Mouse (Mus musculus): Measurements from ENCODE around the gene Tesk1.

Gene Tesk1

DNA sequence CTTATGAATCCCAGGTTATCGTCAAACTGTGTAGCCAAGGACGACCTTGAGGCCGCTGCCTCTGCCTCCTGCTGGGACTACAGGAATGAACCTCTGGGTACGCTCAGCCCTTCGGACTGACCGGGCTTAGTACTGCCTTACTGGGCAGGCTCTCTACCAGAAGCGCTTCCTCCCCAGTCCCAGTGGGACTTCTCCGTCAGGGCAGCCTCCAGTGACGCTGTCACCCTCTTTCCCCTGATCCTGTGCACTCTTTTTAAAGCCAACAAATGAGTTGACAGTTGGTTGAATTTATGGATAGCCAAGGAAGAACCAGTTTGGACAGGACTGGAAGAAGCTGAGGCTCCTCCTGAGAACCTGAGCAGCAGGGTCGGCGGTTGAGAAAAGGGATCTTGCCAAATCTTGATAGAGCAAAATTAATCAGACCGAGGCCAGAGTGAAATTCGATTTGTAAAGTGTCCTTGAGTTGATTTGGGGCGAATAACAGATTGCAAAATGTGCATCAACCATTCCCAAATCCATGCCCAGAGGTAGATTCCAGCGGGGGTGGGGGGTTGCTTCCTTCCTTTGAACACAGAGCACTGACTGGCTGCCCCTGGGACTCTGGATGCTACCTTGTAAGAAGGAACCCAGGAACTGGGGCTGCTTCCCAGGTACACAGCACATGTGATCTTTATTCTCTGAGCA lies 22.6 kb upstream of the Tesk1 start:
- in situ Hi-C loops (cut with MboI, MseI) = no loop called here

DNA sequence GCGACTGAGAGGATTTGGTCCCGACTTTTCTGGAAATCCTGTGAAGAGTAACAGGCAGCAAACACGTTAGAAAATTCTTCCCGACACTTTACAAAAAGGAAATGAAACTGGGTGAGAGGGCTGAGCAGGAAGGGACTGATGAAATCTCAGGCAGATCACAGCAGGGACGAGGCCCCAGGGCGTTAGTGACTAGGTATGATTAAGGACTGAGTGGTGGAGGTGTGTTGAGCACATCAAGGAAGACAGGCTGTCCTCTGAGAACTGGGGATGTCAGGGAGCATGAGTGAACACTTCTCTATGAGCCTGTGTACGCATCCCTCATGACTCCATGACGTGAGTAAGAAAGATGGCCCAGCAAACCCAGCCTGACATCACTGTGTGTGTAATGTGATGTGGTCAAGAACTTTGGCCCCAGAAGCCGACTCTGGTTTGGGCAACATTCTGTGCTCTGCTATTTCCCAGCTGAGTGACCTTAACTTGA lies 21.9 kb upstream of the Tesk1 start:
- in situ Hi-C loops (cut with MboI, MseI) = loop anchor here (5.0 to 10.0 kb wide), 3 partner anchors 158 to 363 kb away; partner anchors contain the start of gene Unc13b (in 1 of the 2)

DNA sequence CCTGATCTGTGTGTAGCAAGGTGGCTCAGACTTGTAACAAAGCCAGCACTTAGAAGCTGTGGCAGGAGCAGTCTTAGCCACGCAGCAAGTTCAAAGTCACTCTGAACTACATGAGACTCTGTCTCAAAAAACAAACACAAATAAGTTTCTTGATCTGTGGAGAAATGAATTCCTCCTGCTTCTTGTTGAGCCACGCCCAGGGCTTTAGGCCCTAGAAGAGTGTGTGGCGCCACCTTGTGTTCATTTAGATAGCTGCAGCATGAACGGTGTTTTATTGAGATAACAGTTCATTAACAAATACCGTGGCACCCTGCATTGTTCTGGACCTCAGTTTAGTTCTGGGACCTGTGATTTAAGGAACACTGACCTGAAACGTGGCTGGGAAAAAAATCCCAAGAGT lies 21.4 kb upstream of the Tesk1 start:
- in situ Hi-C loops (cut with MboI, MseI) = loop anchor here (5.0 to 10.0 kb wide), 3 partner anchors 158 to 363 kb away; partner anchors contain the start of gene Unc13b (in 1 of the 2)

DNA sequence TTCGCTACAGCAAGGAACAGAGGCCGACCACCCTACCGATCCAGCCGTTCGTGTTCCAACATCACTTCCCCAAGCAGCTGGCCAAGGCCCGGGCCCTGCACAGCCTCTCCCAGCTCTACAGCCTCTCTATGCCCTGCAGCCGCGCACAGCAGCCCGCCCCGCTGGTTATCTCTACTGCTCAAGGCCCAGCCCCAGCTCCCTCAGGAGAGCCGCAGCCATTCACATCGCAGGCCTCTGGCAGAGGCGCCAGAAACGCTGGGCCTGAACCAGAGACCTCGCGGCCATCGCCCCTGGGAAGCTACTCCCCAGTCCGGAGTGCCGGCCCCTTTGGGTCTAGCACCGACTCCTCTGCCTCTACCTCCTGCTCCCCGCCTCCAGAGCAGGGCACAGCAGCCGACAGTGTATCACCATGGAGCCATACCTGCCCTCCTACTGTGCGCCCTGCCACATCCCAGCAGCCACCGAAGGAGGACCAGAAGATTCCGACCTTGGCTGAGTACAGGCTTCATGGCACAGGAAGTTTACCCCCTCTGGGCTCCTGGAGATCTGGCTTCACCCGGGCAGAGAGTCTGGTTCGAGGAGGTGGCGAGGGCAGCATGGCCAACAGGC lies 20.0 kb upstream of the Tesk1 start:
- in situ Hi-C loops (cut with MboI, MseI) = loop anchor here (5.0 to 10.0 kb wide), 3 partner anchors 159 to 364 kb away; partner anchors contain the start of gene Unc13b (in 1 of the 2)

DNA sequence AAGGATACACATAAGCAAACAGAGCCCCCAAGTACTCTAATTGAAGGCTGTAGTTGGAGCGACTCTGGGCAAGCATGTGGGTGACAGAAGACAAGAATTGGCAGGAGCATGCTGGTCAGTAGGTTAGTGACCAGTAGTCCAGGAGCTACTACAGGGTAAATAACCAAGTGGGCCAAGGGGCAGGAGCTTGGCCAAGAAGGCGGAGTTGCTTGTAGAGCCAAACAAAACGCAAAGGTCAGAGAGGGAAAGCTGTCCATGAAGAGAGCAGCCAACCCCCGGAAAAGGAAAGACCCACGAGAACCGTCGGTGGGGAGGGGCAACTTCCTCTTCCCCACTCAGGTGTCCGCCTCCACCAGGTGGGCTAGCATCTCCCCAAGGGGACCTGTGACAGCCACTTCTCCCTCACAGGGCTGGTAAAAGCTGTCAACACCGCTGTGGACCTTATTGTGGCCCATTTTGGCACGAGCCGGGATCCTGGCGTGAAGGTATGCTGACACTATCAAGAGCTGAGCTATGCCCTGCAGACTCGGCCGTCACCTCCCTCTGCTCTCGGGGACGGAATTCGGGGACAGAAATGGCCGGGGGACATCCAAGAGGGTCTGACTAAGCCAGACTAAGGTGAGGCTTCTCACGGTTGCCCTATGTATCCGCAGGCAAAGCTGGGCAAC lies 18.3 kb upstream of the Tesk1 start:
- in situ Hi-C loops (cut with MboI, MseI) = loop anchor here (5.0 to 10.0 kb wide), 3 partner anchors 161 to 366 kb away; partner anchors contain the start of gene Unc13b (in 1 of the 2)

DNA sequence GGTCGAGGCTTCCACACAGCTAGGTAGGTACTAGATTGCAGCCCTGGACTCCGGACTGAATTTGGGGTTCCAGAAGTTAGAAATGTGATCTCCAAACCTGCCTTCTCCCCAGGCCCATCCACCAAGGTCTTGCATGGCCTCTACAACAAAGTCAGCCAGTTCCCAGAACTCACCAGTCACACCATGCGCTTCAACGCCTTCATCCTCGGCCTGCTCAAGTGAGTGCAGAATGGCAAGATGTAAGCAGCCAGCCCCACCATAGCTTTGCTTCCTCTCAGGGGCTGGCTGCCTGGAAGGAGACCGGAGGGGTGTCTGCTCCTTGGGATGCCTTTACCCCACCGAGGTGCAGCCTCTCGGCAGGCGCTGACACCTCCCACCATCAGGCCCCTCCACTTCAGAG lies 17.7 kb upstream of the Tesk1 start:
- in situ Hi-C loops (cut with MboI, MseI) = loop anchor here (5.0 to 10.0 kb wide), 3 partner anchors 162 to 367 kb away; partner anchors contain the start of gene Unc13b (in 1 of the 2)

DNA sequence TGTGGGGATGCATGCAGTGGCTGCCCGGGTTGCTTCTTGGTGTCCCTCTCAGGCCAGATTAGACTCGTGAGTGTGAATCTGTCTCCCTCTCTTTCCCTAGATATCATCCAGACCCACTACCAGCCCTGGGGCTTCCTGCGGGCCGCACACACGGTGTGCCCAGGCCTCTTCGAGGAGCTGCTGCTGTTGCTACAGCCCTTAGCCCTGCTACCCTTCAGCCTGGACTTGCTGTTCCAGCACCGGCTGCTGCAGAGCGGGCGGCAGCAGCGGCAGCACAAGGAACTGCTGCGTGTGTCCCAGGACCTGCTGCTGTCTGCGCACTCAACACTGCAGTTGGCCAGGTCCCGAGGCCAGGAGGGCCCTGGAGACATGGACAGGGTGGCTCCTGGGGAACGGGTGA lies 16.5 kb upstream of the Tesk1 start:
- in situ Hi-C loops (cut with MboI, MseI) = loop anchor here (10.0 to 25.0 kb wide), 3 partner anchors 360 to 1713 kb away; partner anchors contain the start of genes Dctn3 (in 1 of the 2), Fancg (in 1 of the 2), Rpp25l (in 1 of the 2) and Vcp (in 1 of the 2)

DNA sequence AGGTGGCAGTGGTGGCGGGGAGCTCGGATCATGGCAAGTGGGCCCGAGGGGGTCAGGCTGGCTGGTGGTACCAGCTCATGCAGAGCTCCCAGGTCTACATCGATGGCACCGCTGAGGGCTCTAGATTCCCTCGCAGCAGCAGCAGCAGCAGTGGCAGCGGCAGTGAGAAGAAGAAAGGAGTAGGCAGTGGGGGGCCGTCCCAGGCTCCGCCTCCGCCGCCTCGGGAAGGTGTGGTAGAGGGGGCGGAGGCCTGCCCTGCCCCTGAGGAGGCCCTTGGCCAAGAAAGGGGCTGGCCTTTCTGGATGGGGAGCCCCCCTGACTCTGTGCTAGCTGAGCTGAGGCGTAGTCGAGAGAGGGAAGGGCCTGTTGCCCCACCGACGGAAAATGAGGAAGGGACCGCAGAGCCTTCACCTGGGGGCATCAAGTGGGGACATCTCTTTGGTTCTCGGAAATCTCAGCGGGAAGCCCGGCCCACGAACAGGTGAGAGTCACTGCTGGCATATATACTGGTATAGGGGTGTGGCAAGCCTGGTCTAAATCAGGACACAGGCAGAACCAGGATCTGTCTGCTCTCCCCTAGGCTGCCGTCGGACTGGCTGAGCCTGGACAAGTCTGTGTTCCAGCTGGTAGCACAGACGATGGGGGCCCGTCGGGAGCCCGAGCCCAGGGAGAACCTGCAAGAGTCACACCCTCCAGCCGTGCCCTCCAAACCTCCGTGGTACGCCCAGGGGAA lies 15.9 kb upstream of the Tesk1 start:
- in situ Hi-C loops (cut with MboI, MseI) = loop anchor here (10.0 to 25.0 kb wide), 3 partner anchors 361 to 1714 kb away; partner anchors contain the start of genes Dctn3 (in 1 of the 2), Fancg (in 1 of the 2), Rpp25l (in 1 of the 2) and Vcp (in 1 of the 2)

DNA sequence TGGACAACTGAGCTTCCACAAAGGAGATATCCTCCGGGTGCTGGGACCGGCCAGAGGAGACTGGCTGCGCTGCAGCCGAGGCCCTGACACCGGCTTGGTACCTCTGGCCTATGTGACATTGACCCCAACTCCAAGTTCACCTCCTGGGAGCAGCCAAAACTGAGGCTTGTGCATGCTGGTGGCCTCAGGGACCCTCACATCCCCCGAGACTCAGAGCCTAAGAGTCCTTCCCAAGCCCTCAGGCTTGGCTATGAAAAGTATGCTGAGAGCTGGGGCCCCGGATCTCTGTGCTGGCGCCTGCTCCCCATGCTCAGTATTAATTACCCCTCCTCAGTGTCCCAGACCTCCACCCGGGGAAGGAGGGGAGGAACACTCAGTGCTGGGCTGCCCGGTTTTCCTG lies 15.3 kb upstream of the Tesk1 start:
- in situ Hi-C loops (cut with MboI, MseI) = loop anchor here (10.0 to 25.0 kb wide), 3 partner anchors 362 to 1714 kb away; partner anchors contain the start of genes Dctn3 (in 1 of the 2), Fancg (in 1 of the 2), Rpp25l (in 1 of the 2) and Vcp (in 1 of the 2)

DNA sequence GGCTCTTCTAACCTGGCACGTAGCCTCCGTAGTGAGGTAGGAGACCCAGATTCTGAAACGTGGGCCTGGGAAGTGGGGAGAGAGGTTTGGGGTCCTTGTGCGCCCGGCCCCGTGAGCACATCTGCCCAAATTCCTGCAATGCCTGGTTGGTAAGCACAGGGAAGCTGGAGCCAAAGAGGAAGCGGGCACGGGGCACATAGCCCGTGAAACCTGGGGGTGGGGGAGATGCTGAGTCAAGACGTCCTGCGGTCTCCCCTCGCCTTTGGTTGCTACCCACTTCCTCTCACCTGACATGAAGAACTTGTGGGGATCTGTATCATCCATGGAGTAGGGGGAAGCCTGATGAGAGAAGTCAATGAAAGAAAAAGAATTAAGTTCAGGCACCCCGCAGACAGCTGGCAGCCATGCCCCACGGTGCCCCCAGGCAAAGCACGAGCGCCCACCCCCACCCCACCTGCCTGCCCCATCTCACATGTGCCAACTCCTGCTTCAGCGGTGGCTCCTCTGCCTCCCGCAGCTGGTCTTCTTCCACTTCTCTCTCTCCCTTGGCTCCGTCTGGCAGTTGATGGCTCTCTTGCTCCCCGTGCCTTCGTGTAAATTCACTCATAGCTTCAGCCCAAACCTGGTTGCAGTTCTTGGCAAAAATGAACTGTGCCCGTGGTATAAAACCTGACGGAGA lies 14.1 kb upstream of the Tesk1 start:
- in situ Hi-C loops (cut with MboI, MseI) = loop anchor here (10.0 to 25.0 kb wide), 3 partner anchors 363 to 1715 kb away; partner anchors contain the start of genes Dctn3 (in 1 of the 2), Fancg (in 1 of the 2), Rpp25l (in 1 of the 2) and Vcp (in 1 of the 2)

DNA sequence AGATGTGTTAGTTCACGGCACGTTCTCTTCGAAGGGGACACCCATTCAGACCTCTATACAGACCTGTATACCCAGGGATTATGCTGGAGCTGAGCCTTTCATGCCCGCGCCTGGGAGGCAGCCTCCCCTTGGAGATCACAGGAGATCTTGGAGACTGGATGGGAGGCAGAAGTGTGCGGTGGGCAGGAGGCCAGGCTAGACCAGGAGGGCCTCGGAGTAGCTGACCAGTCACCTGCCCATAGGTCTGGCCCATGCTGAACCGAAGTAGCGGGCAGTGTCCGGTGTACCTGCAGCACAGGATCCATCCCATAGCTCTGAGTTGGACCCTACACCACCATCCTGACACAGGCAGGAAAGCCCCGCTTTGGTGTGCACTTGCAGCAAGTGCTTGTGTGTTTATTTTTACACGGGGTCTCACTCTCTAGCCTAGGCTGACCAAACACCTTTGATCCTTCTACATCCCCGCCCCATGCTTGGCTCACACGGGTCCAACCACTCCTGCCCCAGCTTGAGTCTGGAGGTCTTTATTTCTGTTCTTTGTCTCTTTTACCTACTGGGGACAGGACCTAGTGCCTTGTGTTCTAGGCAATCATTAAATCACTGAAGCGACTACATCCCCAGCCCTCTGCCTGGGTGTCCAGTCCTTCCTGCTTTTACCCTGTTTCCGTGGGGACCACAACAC lies 13.4 kb upstream of the Tesk1 start:
- in situ Hi-C loops (cut with MboI, MseI) = loop anchor here (10.0 to 25.0 kb wide), 3 partner anchors 364 to 1716 kb away; partner anchors contain the start of genes Dctn3 (in 1 of the 2), Fancg (in 1 of the 2), Rpp25l (in 1 of the 2) and Vcp (in 1 of the 2)

DNA sequence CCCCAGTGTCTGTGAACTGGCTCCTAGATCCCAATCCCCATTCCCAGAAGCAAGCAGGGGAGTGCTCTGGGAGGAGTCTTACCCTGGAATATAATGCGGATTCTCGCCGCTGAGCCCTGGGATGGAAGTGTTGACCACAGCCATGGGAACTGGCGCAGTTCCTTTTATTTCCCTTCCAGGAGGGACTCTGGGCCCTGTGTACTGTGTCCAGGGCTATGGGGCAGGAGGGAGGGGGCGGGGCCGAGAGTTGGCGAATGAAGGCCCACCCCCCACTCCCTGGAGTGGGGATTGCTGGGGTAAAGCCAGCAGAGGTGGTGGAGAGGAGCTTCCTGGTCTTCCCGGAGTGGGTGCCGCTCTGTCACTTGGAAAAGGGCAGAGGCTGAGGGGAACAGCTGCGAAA lies 12.8 kb upstream of the Tesk1 start, which contains the start of gene Fam166b:
TSS of gene Fam166b (minus strand) at position 189 of the 400 bp plus-strand sequence.
- in situ Hi-C loops (cut with MboI, MseI) = loop anchor here (10.0 to 25.0 kb wide), 3 partner anchors 364 to 1717 kb away; partner anchors contain the start of genes Dctn3 (in 1 of the 2), Fancg (in 1 of the 2), Rpp25l (in 1 of the 2) and Vcp (in 1 of the 2)

DNA sequence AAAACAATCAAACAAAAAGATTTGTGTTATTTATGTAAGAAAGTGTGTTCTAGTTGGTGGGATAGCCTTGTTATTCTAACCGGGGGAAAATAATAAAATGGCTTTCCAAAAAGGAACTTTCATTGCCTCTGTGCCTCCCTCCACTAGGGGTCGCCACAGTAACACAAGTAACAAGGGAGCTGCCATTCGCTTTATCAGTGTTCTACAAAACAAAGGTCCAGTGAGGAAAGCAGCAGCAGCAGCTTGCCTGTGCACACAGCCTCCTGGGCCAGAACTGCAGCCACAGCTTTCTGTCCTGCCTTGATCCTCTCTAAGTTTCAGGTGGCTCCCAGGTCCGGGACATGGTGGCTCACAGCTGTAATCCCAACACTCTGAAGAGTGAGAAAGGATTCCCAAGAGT lies 10.0 kb upstream of the Tesk1 start:
- in situ Hi-C loops (cut with MboI, MseI) = loop anchor here (25.0 kb wide), 2 partner anchors 419 to 1719 kb away; partner anchors contain the start of genes Dctn3 (in 1 of the 2), Fancg (in 1 of the 2), Rpp25l (in 1 of the 2) and Vcp (in 1 of the 2)

DNA sequence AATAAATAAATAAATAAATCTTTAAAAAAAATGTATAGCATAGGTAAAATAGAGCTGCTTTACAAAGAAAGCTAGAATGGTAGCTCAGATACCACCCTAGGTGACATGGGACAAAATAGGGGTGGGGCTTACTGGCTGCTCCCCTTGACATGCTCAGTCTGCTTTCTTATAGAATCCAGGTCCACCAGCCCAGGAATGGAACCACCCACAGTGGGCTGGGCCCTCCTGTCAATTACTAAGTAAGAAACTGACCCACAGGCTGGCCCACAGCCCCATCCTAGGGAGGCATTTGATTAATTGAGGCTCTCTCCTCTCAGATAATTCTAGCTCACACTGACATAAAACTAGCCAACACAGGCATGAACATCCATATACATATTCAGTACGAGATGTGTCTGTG lies 8.9 kb upstream of the Tesk1 start:
- in situ Hi-C loops (cut with MboI, MseI) = loop anchor here (25.0 kb wide), 2 partner anchors 421 to 1721 kb away; partner anchors contain the start of genes Dctn3 (in 1 of the 2), Fancg (in 1 of the 2), Rpp25l (in 1 of the 2) and Vcp (in 1 of the 2)

DNA sequence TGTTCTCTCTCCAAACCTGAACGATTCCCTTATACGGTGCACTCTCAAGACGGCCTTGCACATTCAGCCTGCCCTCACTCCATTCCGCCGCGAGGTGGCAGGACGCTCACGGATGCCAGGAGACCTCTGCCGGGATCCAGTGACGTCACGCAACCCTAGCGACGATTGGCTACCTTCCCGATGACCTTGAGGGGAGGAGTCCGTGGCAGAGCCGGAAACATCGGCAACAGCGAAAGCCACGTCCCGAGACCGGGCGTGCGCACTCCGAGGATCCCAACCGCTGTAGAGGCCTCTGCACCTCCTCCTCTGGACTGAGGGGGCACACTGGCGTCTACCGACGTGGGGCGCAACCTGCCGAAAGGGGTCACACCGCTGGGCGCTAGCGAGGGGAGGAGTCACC lies 305 bp downstream of the Tesk1 start:
- in situ Hi-C loops (cut with MboI, MseI) = loop anchor here (5.0 to 25.0 kb wide), 5 partner anchors 35 to 1730 kb away; partner anchors contain the start of genes Dctn3 (in 2 of the 2), Fancg (in 1 of the 2), Rpp25l (in 1 of the 2) and Sit1 (in 1 of the 2)

DNA sequence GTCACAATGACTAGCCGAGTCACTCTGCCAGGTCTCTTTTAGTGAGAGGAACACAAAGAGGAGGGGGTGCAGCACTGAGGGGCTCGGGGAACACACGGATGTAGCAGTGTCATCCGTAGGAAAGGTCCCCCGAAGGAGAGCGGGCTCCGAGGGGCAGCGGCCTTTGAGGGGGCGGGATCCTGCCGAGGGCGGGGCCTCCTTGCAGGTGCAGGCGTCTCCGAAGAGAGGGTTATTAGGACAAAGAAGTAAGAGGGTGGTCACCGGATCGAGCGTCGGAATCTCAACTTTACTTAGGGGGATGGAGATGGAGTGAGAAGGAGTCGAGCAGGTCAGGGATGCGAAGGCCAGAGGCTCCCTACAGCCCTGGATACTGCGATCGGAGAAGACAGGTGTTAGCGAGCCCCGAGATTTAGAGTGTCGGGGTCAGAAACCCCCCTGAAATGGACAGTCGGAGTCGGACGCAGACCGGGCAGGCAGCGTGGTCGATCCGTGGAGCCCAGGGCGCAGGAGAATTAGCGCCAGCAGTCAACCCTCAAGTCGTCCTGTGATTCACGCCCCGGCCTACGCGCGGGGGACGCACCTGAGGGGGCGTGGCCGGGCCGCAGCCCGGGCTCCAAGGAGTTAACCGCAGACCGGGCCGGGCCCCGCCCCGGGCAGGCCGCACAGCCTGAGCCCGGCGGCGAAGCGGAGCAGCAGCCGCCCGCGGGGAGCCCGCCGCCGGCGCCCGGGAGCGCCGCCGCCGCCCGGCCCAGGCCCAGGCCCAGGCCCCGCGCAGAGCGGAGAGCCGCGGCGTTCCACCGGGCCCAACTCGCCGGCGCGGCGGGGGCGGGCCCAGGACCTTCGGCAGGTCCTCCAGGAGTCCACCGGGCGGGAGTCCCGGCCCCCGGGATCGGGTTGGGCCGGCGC lies 970 bp downstream of the Tesk1 start:
- in situ Hi-C loops (cut with MboI, MseI) = loop anchor here (5.0 to 25.0 kb wide), 5 partner anchors 35 to 1730 kb away; partner anchors contain the start of genes Dctn3 (in 2 of the 2), Fancg (in 1 of the 2), Rpp25l (in 1 of the 2) and Sit1 (in 1 of the 2)

DNA sequence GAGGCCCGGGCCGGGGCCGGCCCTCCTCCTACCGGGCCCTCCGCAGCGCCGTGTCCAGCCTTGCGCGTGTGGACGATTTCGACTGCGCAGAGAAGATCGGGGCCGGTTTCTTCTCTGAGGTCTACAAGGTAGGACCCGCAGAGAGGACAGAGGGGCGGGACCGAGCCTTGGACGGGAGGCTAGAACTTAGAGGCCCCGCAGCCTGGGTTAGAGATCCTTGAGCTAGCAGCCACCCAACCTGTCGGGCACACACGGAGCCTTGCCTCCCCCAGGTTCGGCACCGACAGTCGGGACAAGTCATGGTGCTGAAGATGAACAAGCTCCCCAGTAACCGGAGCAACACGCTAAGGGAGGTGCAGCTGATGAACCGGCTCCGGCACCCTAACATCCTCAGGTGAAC lies 1.8 kb downstream of the Tesk1 start:
- in situ Hi-C loops (cut with MboI, MseI) = loop anchor here (5.0 to 25.0 kb wide), 5 partner anchors 34 to 1731 kb away; partner anchors contain the start of genes Dctn3 (in 2 of the 2), Fancg (in 1 of the 2), Rpp25l (in 1 of the 2) and Sit1 (in 1 of the 2)

All from T-helper 17 cell (primary cell).